Mouse (Mus musculus) hindbrain, embryonic 14.5 days (tissue): ENCODE results near the gene Gatc. TPM values are rescaled to one million over a fixed set of nuclear protein-coding genes. Genes with fewer than 3 reads are reported as not detected.
"Not testable (repeated sequence)": the region's sequence is repeated elsewhere in the genome, so short reads cannot be mapped to it uniquely, and the experiment has no call there.

Experiments
- ATAC-seq: fragments of 200-750 bp; cut with Nextera tagmentation; 2 replicates; pipeline ENCODE4 v1.8.0; 2017; ENCODE audit warnings: moderate number of reproducible peaks, mild to moderate bottlenecking, moderate TSS enrichment, moderate library complexity; ENCODE audit not compliant: low FRiP score
- DNase-seq: peaks from one replicate; pipeline ENCODE4 v3.0.0-alpha.2; 2015; ENCODE audit warnings: low spot score
- H3K27ac ChIP-seq: fragments of 300-500 bp; sonication (generic); 2 replicates; pipeline ENCODE4 v1.5.1; 2014; ENCODE audit warnings: mild to moderate bottlenecking, moderate library complexity
- H3K27me3 ChIP-seq: fragments of 300-500 bp; sonication (generic); 2 replicates; pipeline ENCODE4 v1.6.1; 2014; ENCODE audit warnings: mild to moderate bottlenecking, low read length, mixed read lengths; ENCODE audit not compliant: control insufficient read depth, insufficient read depth
- H3K36me3 ChIP-seq: fragments of 300-500 bp; sonication (generic); replicated peaks from 2 replicates; pipeline ENCODE4 v1.6.1; 2014; ENCODE audit not compliant: control insufficient read depth, insufficient read depth
- H3K4me1 ChIP-seq: fragments of 300-500 bp; sonication (generic); replicated peaks from 2 replicates; pipeline ENCODE4 v1.6.1; 2014; ENCODE audit warnings: antibody characterized with exemption, low read length, mixed read lengths; ENCODE audit not compliant: control insufficient read depth, insufficient read depth
- H3K4me2 ChIP-seq: fragments of 300-500 bp; sonication (generic); replicated peaks from 2 replicates; pipeline ENCODE4 v1.6.1; 2014; ENCODE audit warnings: mild to moderate bottlenecking, moderate library complexity
- H3K4me3 ChIP-seq: fragments of 300-500 bp; sonication (generic); replicated peaks from 2 replicates; pipeline ENCODE4 v1.5.1; 2014; ENCODE audit warnings: mild to moderate bottlenecking, low read length
- H3K9ac ChIP-seq: fragments of 300-500 bp; sonication (generic); 2 replicates; pipeline ENCODE4 v1.6.1; 2014
- H3K9me3 ChIP-seq: fragments of 300-500 bp; sonication (generic); 2 replicates; pipeline ENCODE4 v1.6.1; 2016; ENCODE audit warnings: low read length; ENCODE audit not compliant: control insufficient read depth
- WGBS: fragments of 180-500 bp; shearing (Covaris S2); extraction: QIAGEN DNeasy Blood & Tissue Kit; methylation state at CpG from one replicate; pipeline ENCODE4 v1.1.7; 2014; 5-methylcytosine and 5-hydroxymethylcytosine counted together
- polyA plus RNA-seq: library from polyadenylated mRNA; unstranded; fragments of >200 nt; fragmentation: Nextera tagmentation; extraction: Ambion mirVana; gene quantifications from 2 replicates; pipeline ENCODE4 v1.2.1, GENCODE M21; 2014

Gatc gene
- polyA plus RNA-seq, 1 experiment from 2014 or later = 42.2 TPM

GRCm38 (mm10) chr5:115317645-115318328, 23.2 kb downstream of the Gatc start:
- 3% methylated on average over 10 of the region's 10 CpGs for WGBS
- Histone ChIP-seq H3K4me1 (peaks cover 27% of the 10 kb centered on the region), H3K36me3 (no peaks in the 10 kb centered on the region), H3K4me3 (no peak overlapping the region), H3K9me3 (no peaks in the 10 kb centered on the region), H3K27me3 (no peaks in the 10 kb centered on the region), H3K9ac (0 out of 2 replicates have a peak overlapping the region, but pooled peaks have one; percentile 45), H3K27ac (peak overlapping the region; percentile 81), H3K4me2 (0 out of 2 replicates have a peak overlapping the region, but pooled peaks have one; percentile 8)
- DNase-seq (no peak), ATAC-seq (peak; percentile 55)

- 2% methylated on average over 14 of the region's 14 CpGs for WGBS
These were observed 23.9 kb downstream of the Gatc start for GRCm38 (mm10) chr5:115316968-115317644.

GRCm38 (mm10) chr5:115313668-115313943, 27.4 kb downstream of the Gatc start:
- no peak for DNase-seq
- 47% methylated on average over 5 of the region's 5 CpGs for WGBS
- ATAC-seq = no peak
- no peak overlapping the region for H3K4me2 ChIP-seq
- peaks cover 22% of the 10 kb centered on the region for H3K4me1 ChIP-seq
- H3K9ac ChIP-seq = no peak overlapping the region
- no peaks in the 10 kb centered on the region for H3K9me3 ChIP-seq
- H3K4me3 ChIP-seq = no peak overlapping the region
- H3K27me3 ChIP-seq = no peaks in the 10 kb centered on the region
- no peak overlapping the region for H3K27ac ChIP-seq
- no peaks in the 10 kb centered on the region; the same call in 1 of the 2 replicates for H3K36me3 ChIP-seq

More at GRCm38 (mm10) chr5:115316968-115317644, 23.9 kb downstream of the Gatc start:
- ATAC-seq = 0 out of 2 replicates have a peak, but pooled peaks have one; percentile 39
- no peak for DNase-seq
- Histone ChIP-seq H3K4me3 (no peak overlapping the region), H3K27ac (peak overlapping the region; percentile 81), H3K27me3 (no peaks in the 10 kb centered on the region), H3K4me2 (0 out of 2 replicates have a peak overlapping the region, but pooled peaks have one; percentile 8), H3K4me1 (peaks cover 27% of the 10 kb centered on the region), H3K36me3 (no peaks in the 10 kb centered on the region), H3K9ac (peak overlapping the region; percentile 45), H3K9me3 (no peaks in the 10 kb centered on the region)

GRCm38 (mm10) chr5:115312816-115313667, 27.9 kb downstream of the Gatc start:
- Histone ChIP-seq H3K4me3 (no peak overlapping the region), H3K4me2 (no peak overlapping the region), H3K27ac (no peak overlapping the region), H3K9ac (no peak overlapping the region), H3K9me3 (no peaks in the 10 kb centered on the region), H3K4me1 (peaks cover 17% of the 10 kb centered on the region), H3K27me3 (no peaks in the 10 kb centered on the region), H3K36me3 (no peaks in the 10 kb centered on the region; the same call in 1 of the 2 replicates)
- WGBS = 80% methylated on average over 10 of the region's 10 CpGs
- DNase-seq (no peak), ATAC-seq (no peak)

- peaks cover 10% of the 10 kb centered on the region for H3K4me1 ChIP-seq
- DNase-seq = no peak
- H3K4me2 ChIP-seq = no peak overlapping the region
- no peak overlapping the region for H3K9ac ChIP-seq
- H3K4me3 ChIP-seq = no peak overlapping the region
- 90% methylated on average over 4 of the region's 4 CpGs for WGBS
- ATAC-seq = no peak
- no peaks in the 10 kb centered on the region for H3K27me3 ChIP-seq
- no peaks in the 10 kb centered on the region for H3K9me3 ChIP-seq
- no peak overlapping the region for H3K27ac ChIP-seq
- no peaks in the 10 kb centered on the region; the same call in 1 of the 2 replicates for H3K36me3 ChIP-seq
These were observed 28.6 kb downstream of the Gatc start for GRCm38 (mm10) chr5:115312354-115312753.

GRCm38 (mm10) chr5:115302190-115302589, 38.8 kb downstream of the Gatc start:
- H3K27me3 ChIP-seq, DNase-seq, H3K9me3 ChIP-seq, ATAC-seq, H3K27ac ChIP-seq: not testable (repeated sequence)
- peaks cover 20% of the 10 kb centered on the region for H3K36me3 ChIP-seq
- H3K4me3 ChIP-seq = peak overlapping the region; percentile 76
- peak overlapping the region; percentile 72 for H3K4me2 ChIP-seq
- peak overlapping the region; percentile 54; the same call in 1 of the 2 replicates for H3K9ac ChIP-seq
- WGBS = 76% methylated on average over 3 of the region's 7 CpGs
- peaks cover 19% of the 10 kb centered on the region for H3K4me1 ChIP-seq

GRCm38 (mm10) chr5:115301615-115302014, 39.4 kb downstream of the Gatc start:
- no peak for ATAC-seq
- 33% methylated on average over 13 of the region's 13 CpGs for WGBS
- H3K4me2 ChIP-seq = peak overlapping the region; percentile 72

GRCm38 (mm10) chr5:115300792-115301614, 40.0 kb downstream of the Gatc start, which contains the start of gene Dynll1:
Dynll1 (minus strand) TSS chr5:115300999.
- WGBS = under 1% methylated on average over 58 of the region's 66 CpGs

More at GRCm38 (mm10) chr5:115301615-115302014, 39.4 kb downstream of the Gatc start:
- Histone ChIP-seq H3K4me3 (peak overlapping the region; percentile 76), H3K4me1 (peaks cover 19% of the 10 kb centered on the region), H3K36me3 (peaks cover 26% of the 10 kb centered on the region), H3K27ac (peak overlapping the region; percentile 60; the same call in 1 of the 2 replicates), H3K9me3 (no peaks in the 10 kb centered on the region), H3K27me3 (no peaks in the 10 kb centered on the region), H3K9ac (peak overlapping the region; percentile 54)
- DNase-seq = no peak

More at GRCm38 (mm10) chr5:115300792-115301614, 40.0 kb downstream of the Gatc start, which contains the start of gene Dynll1:
- peak; percentile 97 for ATAC-seq
- H3K9ac ChIP-seq = peak within 1 kb of the TSS; percentile 85
- peak; percentile 100 for DNase-seq
- H3K27me3 ChIP-seq = no peaks in the 10 kb centered on the region
- H3K9me3 ChIP-seq = no peaks in the 10 kb centered on the region
- peak within 1 kb of the TSS; percentile 72 for H3K4me2 ChIP-seq
- H3K4me1 ChIP-seq = peaks cover 19% of the 10 kb centered on the region
- H3K27ac ChIP-seq = peak within 1 kb of the TSS; percentile 90
- H3K36me3 ChIP-seq = peaks cover 32% of the 10 kb centered on the region
- H3K4me3 ChIP-seq = peak within 1 kb of the TSS; percentile 76
